Mouse (Mus musculus): Measurements from ENCODE around the gene Fbxo42. TPM values are rescaled to one million over a fixed set of nuclear protein-coding genes. Genes with fewer than 3 reads are reported as not detected.
A peak's percentile ranks its signal among the peaks of the same experiment; 100 is the strongest.

Gene Fbxo42
- total RNA-seq, 2 experiments from 2014 or later, result 7.8 to 16.5 TPM

GRCm38 (mm10) chr4:141246089-141246997 is 98.6 kb downstream of the Fbxo42 start:
- ATAC-seq (replicated peaks; ENCODE audit: poor library complexity, severe bottlenecking), result no peak

- no peak for ATAC-seq (replicated peaks; ENCODE audit: poor library complexity, severe bottlenecking)
Observed at GRCm38 (mm10) chr4:141246998-141247350, 99.3 kb downstream of the Fbxo42 start.

- ATAC-seq (replicated peaks; ENCODE audit: poor library complexity, severe bottlenecking), result peak; percentile 50
Observed at GRCm38 (mm10) chr4:141247776-141248613, 100.3 kb downstream of the Fbxo42 start.

- ATAC-seq (replicated peaks; ENCODE audit: poor library complexity, severe bottlenecking), result peak; percentile 17; the same call in 1 of the 2 replicates
Observed at GRCm38 (mm10) chr4:141248614-141248978, 100.9 kb downstream of the Fbxo42 start.

- no peak for ATAC-seq (replicated peaks; ENCODE audit: poor library complexity, severe bottlenecking)
Observed at GRCm38 (mm10) chr4:141249383-141249782, 101.7 kb downstream of the Fbxo42 start.

GRCm38 (mm10) chr4:141251071-141251470 is 103.4 kb downstream of the Fbxo42 start:
- ATAC-seq (replicated peaks; ENCODE audit: poor library complexity, severe bottlenecking), result no peak

- ATAC-seq (replicated peaks; ENCODE audit: poor library complexity, severe bottlenecking), result no peak
Observed at GRCm38 (mm10) chr4:141252641-141253040, 104.9 kb downstream of the Fbxo42 start.

Other genes starting within 250 kb of the Fbxo42 start
- gene Padi2, start 241.6 kb upstream of the Fbxo42 start, total RNA-seq (2014; fragmentation: Nextera tagmentation), result 13.1 TPM in 2 replicates
- gene Padi2, start 241.6 kb upstream of the Fbxo42 start, total RNA-seq (2017), result 4.0 and 6.6 TPM in 2 replicates
- gene Sdhb, start 186.7 kb upstream of the Fbxo42 start, total RNA-seq (2014; fragmentation: Nextera tagmentation), result 143 and 167 TPM in 2 replicates
- gene Sdhb, start 186.7 kb upstream of the Fbxo42 start, total RNA-seq (2017), result 116 and 142 TPM in 2 replicates
- 30.0 and 30.5 TPM in 2 replicates for gene Atp13a2, start 161.0 kb upstream of the Fbxo42 start, total RNA-seq (2014; fragmentation: Nextera tagmentation)
- gene Atp13a2, start 161.0 kb upstream of the Fbxo42 start, total RNA-seq (2017), result 14.5 and 23.6 TPM in 2 replicates
- gene Mfap2, start 137.5 kb upstream of the Fbxo42 start, total RNA-seq (2014; fragmentation: Nextera tagmentation), result not detected in 2 replicates
- not detected in 2 replicates for gene Mfap2, start 137.5 kb upstream of the Fbxo42 start, total RNA-seq (2017)
- gene Crocc, start 87.4 kb upstream of the Fbxo42 start, total RNA-seq (2014; fragmentation: Nextera tagmentation), result 6.4 and 8.0 TPM in 2 replicates
- 6.5 and 7.0 TPM in 2 replicates for gene Crocc, start 87.4 kb upstream of the Fbxo42 start, total RNA-seq (2017)
- 30.6 and 52.4 TPM in 2 replicates for gene Necap2, start 69.6 kb upstream of the Fbxo42 start, total RNA-seq (2014; fragmentation: Nextera tagmentation)
- 45.5 and 54.2 TPM in 2 replicates for gene Necap2, start 69.6 kb upstream of the Fbxo42 start, total RNA-seq (2017)
- gene Spata21, start 59.6 kb upstream of the Fbxo42 start, total RNA-seq (2014; fragmentation: Nextera tagmentation), result not detected in 2 replicates
- gene Spata21, start 59.6 kb upstream of the Fbxo42 start, total RNA-seq (2017), result not detected in 2 replicates
- 41.1 and 54.8 TPM in 2 replicates for gene Szrd1, start 8.1 kb upstream of the Fbxo42 start, total RNA-seq (2014; fragmentation: Nextera tagmentation)
- gene Szrd1, start 8.1 kb upstream of the Fbxo42 start, total RNA-seq (2017), result 58.0 and 63.0 TPM in 2 replicates
- gene Rsg1, start 66.0 kb downstream of the Fbxo42 start, total RNA-seq (2014; fragmentation: Nextera tagmentation), result 1.4 and 1.8 TPM in 2 replicates
- gene Rsg1, start 66.0 kb downstream of the Fbxo42 start, total RNA-seq (2017), result 1.4 and 2.6 TPM in 2 replicates
- not detected in 2 replicates for gene Arhgef19, start 91.6 kb downstream of the Fbxo42 start, total RNA-seq (2014; fragmentation: Nextera tagmentation)
- gene Arhgef19, start 91.6 kb downstream of the Fbxo42 start, total RNA-seq (2017), result not detected in 2 replicates
- gene Epha2, start 153.3 kb downstream of the Fbxo42 start, total RNA-seq (2014; fragmentation: Nextera tagmentation), result 0.88 TPM in 1 of 2 replicates, not detected in the other
- 0.10 TPM in 1 of 2 replicates, not detected in the other for gene Epha2, start 153.3 kb downstream of the Fbxo42 start, total RNA-seq (2017)
- not detected in 2 replicates for gene Fam131c, start 220.3 kb downstream of the Fbxo42 start, total RNA-seq (2014; fragmentation: Nextera tagmentation)
- gene Fam131c, start 220.3 kb downstream of the Fbxo42 start, total RNA-seq (2017), result not detected in 2 replicates